Mouse (Mus musculus) frontal cortex, postnatal 14 days (tissue): ENCODE data around the gene Cdc37.
A peak's percentile ranks its signal among the peaks of the same experiment; 100 is the strongest.

Experiments
- DNase-seq, 2 experiments: peaks; one replicate each; pipeline ENCODE4 v3.0.0; 2022; ENCODE audit warnings: low spot score in 2 of 2

Gene Cdc37

DNA sequence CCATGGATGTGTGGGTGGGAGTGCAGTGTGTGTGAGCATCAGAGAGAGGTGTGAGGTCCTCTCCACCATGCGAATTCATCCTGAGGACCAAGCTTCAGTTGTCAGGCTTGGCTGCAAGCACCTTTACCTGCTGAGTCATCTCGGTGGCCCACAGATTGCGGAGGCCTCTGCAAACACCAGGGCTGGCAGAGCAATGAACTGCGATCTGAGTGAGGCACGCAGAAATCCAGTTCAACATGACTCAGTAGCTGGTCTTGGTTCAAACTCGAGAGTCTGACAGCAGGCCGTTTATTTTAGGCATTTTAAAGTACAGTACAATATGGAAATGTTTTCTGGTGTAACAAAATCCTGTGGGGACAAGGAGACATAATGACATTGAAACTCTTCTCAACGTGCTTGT, 52.0 kb downstream of the Cdc37 start:
- DNase-seq, result peak; percentile 35 to 41

DNA sequence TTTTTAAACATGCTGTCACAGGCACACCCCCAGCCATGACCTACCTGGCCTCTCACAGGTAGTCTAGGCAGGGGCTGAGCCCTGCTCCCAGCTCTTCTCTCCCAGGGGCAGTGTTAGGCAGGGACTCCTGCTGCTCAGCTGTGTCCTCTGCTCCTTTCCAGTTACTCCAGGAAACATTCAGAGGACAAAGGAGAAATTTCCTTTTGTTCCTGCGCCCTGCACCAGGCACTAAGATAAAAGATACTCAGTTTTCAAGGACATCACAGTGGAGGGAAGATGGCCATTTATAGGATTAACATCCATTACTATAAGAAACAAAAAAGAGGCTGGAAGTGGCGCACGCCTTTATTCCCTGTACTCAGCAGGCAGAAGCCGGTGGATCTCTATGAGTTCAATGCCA, 53.8 kb downstream of the Cdc37 start:
- no peak for DNase-seq

- no peak for DNase-seq
These were observed 56.4 kb downstream of the Cdc37 start for GRCm38 (mm10) chr9:21093423-21093822.

DNA sequence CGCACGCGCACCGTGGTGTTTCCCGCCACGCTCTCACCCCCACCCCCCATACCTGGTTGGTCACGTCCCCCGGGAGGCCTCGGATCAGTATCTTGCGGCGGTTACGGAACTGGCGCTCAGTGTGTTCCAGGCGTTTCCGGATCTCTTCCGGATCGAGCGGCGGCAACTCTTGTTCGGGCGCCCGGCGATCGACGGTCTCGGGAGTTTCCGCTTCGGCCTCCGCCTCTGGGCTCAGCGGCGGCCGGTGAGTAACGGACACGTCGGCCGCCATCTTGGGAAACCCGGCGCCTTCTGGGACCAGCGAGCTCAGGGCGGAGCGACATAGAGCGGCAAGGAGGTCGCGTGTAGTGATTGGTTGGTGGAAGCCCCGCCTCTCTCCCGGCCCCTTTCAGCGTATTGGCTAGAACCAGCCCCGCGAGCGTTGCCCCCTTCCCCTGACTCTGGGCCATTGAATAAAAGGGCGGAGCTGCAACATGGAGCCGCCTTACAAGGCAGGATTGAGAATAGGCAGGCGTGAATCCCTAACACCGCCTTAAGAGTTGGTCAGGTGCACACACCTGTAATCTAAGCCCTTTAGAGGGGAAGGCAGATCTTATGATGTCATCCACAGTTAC, 58.0 kb downstream of the Cdc37 start, which contains the start of the genes Gm38431 and Raver1:
TSS of gene Gm38431 (minus strand) at position 291 of the 614 bp plus-strand sequence.
TSS of gene Raver1 (minus strand) at position 302 of the 614 bp plus-strand sequence.
- peak; percentile 97 for DNase-seq

GRCm38 (mm10) chr9:21090972-21091706, 58.6 kb downstream of the Cdc37 start:
- DNase-seq, result no peak

- no peak for DNase-seq
These were observed 59.2 kb downstream of the Cdc37 start for GRCm38 (mm10) chr9:21090537-21090936.

DNA sequence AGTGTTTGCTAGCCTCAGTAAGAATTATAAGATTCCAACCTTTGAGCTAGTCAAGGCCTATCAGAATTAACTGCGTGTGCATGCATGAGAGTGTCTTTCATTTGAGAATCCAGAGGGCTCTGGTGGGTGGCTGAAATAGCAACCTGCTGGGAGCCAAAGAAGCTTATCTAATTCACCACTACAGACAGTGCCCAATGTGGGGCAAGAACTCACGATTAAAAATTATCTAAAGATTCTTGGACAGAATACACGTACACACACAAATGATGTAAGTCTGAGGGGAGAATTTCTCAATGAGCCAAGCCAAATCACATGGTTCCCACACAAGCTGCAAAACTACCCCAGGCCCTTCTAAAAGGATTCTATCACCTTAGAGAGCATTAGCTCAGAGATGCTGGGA, 66.5 kb downstream of the Cdc37 start:
- no peak for DNase-seq
